Mouse (Mus musculus): Measurements from ENCODE around the gene Rtp4. TPM values are rescaled to one million over a fixed set of nuclear protein-coding genes. Genes with fewer than 3 reads are reported as not detected.

Rtp4 gene
- polyA plus RNA-seq, 1 experiment from 2014 or later = 4.6 TPM

DNA sequence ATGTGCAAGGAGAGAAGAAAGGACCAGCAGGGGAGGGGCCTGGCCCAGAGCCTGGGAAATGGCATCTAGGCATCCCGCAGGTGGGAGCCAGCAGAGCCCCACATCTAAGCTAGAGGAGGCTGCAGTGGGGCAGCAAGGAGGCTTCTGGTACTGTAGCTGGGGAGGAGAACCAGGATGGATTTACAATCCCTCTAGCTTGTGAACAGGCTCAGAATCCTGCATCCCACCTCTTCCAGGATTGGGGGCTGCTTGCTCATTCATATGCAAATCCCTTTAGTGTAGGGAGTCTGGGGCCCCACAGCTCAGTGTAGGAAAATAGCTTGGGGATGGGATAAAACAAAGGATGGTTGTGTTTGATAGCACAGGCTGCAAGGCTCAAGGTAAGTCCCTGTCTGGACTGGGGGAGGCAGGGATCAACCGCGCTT is 15.8 kb upstream of the Rtp4 start:
- Histone ChIP-seq H3K9me3 (ENCODE audit: control insufficient read depth, low read length) (no peaks in the 10 kb centered on the region), H3K9ac (no peak overlapping the region), H3K27ac (peak overlapping the region; percentile 72), H3K36me3 (replicated peaks; ENCODE audit: control insufficient read depth, insufficient read depth) (no peaks in the 10 kb centered on the region), H3K4me1 (replicated peaks; ENCODE audit: control insufficient read depth, insufficient read depth, low read length) (peaks cover 22% of the 10 kb centered on the region; the same call in 1 of the 2 replicates), H3K27me3 (ENCODE audit: control insufficient read depth, insufficient read depth, low read length) (no peaks in the 10 kb centered on the region), H3K4me3 (replicated peaks; ENCODE audit: low read length) (no peak overlapping the region), H3K4me2 (replicated peaks) (no peak overlapping the region)
- ATAC-seq (ENCODE audit: low FRiP score) (peak; percentile 86), DNase-seq (ENCODE audit: low spot score) (peak; percentile 50)
- WGBS = 17% methylated on average over 3 of the region's 3 CpGs

DNA sequence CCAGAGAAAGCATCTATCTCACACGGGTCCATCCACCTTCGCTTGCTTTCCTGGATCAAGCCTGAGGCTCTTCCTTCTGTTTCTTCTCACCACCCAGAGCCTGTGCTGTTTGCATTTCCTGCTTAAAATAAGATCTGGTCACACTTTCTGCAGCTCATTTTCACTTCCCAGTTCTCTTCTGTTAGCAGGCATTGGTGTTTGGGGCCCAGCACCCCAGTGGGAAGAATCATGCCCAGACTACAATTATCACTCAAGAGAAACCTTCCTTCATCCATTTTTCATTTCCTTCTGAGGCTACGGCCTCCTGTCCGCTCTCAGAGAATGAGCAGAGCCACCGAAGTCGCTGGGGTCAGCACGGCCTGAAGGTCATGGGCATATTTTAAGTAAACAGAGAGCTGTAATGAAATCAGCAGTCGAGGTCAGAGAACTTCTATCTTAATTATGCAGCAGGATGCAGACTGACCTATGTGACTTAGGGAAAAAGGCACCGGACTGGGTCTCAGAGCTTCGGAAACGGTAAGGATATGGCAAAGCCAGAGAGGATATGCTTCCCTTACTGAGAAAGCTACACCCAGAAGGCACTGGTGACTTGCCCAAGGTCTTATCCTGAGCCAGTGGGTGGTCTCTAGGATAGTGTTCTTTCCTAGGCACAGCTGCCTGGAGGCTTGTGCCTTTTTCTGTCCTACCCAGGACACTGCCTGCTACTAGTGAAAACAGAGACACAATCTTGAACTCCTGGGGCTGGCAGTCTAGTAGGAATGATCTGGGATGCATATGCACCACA is 14.0 kb upstream of the Rtp4 start:
- WGBS = 50% methylated on average over 11 of the region's 11 CpGs
- Histone ChIP-seq H3K27ac (peak overlapping the region; percentile 72; the same call in 1 of the 2 replicates), H3K4me1 (replicated peaks; ENCODE audit: control insufficient read depth, insufficient read depth, low read length) (peaks cover 22% of the 10 kb centered on the region; the same call in 1 of the 2 replicates), H3K9ac (no peak overlapping the region), H3K36me3 (replicated peaks; ENCODE audit: control insufficient read depth, insufficient read depth) (no peaks in the 10 kb centered on the region), H3K4me2 (replicated peaks) (no peak overlapping the region), H3K4me3 (replicated peaks; ENCODE audit: low read length) (no peak overlapping the region), H3K27me3 (ENCODE audit: control insufficient read depth, insufficient read depth, low read length) (no peaks in the 10 kb centered on the region), H3K9me3 (ENCODE audit: control insufficient read depth, low read length) (no peaks in the 10 kb centered on the region)
- DNase-seq (ENCODE audit: low spot score) (no peak), ATAC-seq (ENCODE audit: low FRiP score) (no peak)

DNA sequence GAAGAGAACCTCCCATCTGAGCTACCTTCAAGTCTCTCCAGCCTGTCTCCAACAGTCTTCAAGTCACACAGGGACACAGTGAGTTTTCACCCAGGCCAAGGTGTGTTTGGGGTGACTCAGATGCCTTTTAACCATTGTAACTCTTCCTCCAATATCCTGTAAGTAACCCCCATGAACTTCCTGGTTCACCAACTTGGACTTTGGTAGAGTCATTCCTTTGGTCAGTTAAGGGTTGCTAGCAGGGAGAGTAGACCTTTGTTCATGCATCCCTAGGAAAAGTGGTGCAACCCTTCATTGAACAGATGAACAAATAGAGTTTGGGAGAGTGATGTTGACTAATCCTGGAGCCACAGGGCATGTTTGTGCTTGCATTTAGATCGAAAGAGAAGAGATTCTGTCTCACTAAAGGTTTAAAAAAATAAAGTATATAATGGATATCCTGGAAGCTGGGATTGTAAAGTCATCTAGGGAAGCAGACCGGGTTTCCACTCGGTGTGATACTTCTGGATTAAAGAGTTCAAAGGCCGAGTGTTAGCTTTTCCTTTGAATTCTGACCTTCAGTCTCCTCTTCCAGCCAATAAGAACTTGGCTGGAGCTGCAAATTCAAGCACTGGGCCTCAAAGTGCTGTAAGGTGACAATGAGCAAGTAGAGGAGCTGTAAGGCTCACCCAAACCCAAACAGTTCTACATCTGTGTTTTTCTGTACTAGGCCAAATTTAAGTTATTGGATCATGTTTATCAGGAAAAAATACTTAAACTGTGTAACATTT is 8.7 kb upstream of the Rtp4 start:
- Histone ChIP-seq H3K4me2 (replicated peaks) (no peak overlapping the region), H3K27ac (no peak overlapping the region), H3K4me1 (replicated peaks; ENCODE audit: control insufficient read depth, insufficient read depth, low read length) (peaks cover 9% of the 10 kb centered on the region; the same call in 1 of the 2 replicates), H3K9ac (no peak overlapping the region), H3K36me3 (replicated peaks; ENCODE audit: control insufficient read depth, insufficient read depth) (peaks cover 8% of the 10 kb centered on the region; the same call in 1 of the 2 replicates), H3K9me3 (ENCODE audit: control insufficient read depth, low read length) (no peaks in the 10 kb centered on the region), H3K27me3 (ENCODE audit: control insufficient read depth, insufficient read depth, low read length) (no peaks in the 10 kb centered on the region), H3K4me3 (replicated peaks; ENCODE audit: low read length) (no peak overlapping the region)
- 80% methylated on average over 4 of the region's 4 CpGs for WGBS
- ATAC-seq (ENCODE audit: low FRiP score) = no peak
- no peak for DNase-seq (ENCODE audit: low spot score)

DNA sequence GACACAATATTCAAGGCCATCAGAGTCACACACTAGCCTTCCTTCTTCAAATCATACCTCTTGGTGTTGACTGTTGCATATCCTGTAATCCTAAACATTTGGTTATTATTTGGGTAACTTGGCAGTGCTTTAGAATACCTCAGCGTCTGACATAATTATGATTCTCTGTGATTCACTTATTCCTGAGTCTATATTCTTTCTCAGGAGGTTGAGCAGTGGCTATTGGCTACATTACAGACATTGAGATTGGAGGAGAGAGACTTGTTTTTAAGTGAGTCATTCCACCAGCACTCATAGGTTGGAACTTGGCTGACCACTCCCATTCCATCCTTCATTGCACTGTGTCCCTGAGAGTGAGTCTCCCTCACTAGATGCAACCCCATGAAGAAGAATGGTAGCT is 6.7 kb upstream of the Rtp4 start:
- DNase-seq (ENCODE audit: low spot score) = no peak
- ATAC-seq (ENCODE audit: low FRiP score) = no peak
- no peak overlapping the region for H3K4me2 ChIP-seq (replicated peaks)
- no peaks in the 10 kb centered on the region for H3K9me3 ChIP-seq (ENCODE audit: control insufficient read depth, low read length)
- peaks cover 26% of the 10 kb centered on the region for H3K4me1 ChIP-seq (replicated peaks; ENCODE audit: control insufficient read depth, insufficient read depth, low read length)
- WGBS = 95% methylated on average over 1 of the region's 1 CpGs
- H3K36me3 ChIP-seq (replicated peaks; ENCODE audit: control insufficient read depth, insufficient read depth) = peaks cover 8% of the 10 kb centered on the region; the same call in 1 of the 2 replicates
- H3K27me3 ChIP-seq (ENCODE audit: control insufficient read depth, insufficient read depth, low read length) = no peaks in the 10 kb centered on the region
- H3K27ac ChIP-seq = no peak overlapping the region
- no peak overlapping the region for H3K9ac ChIP-seq
- H3K4me3 ChIP-seq (replicated peaks; ENCODE audit: low read length) = no peak overlapping the region

DNA sequence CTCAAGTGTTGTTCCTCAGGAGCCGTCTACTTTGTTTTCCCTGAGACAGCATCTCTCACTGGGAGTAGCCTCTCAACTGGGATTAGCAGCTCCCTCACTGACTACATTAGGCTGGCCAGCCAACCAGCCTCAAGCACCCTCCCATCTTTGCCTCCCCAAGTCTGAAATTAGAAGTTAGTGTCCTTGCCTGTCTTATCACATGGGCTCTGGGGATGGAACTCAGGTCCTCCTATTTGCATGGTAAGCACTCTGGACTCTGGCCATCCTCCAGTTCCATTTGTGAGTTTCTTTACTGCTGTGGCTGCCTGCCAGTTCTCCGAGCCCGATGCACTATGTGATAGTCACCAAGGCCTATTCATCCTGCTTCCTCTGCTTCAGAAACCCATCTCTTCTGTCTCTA is 4.3 kb upstream of the Rtp4 start:
- H3K4me1 ChIP-seq (replicated peaks; ENCODE audit: control insufficient read depth, insufficient read depth, low read length) = peaks cover 43% of the 10 kb centered on the region
- no peak overlapping the region for H3K4me2 ChIP-seq (replicated peaks)
- WGBS = 53% methylated on average over 3 of the region's 3 CpGs
- H3K9ac ChIP-seq = no peak overlapping the region
- DNase-seq (ENCODE audit: low spot score) (peak; percentile 61), ATAC-seq (ENCODE audit: low FRiP score) (peak; percentile 33; the same call in 1 of the 2 replicates)
- no peak overlapping the region for H3K27ac ChIP-seq
- peaks cover 8% of the 10 kb centered on the region; the same call in 1 of the 2 replicates for H3K36me3 ChIP-seq (replicated peaks; ENCODE audit: control insufficient read depth, insufficient read depth)
- no peak overlapping the region for H3K4me3 ChIP-seq (replicated peaks; ENCODE audit: low read length)
- no peaks in the 10 kb centered on the region for H3K9me3 ChIP-seq (ENCODE audit: control insufficient read depth, low read length)
- no peaks in the 10 kb centered on the region for H3K27me3 ChIP-seq (ENCODE audit: control insufficient read depth, insufficient read depth, low read length)

DNA sequence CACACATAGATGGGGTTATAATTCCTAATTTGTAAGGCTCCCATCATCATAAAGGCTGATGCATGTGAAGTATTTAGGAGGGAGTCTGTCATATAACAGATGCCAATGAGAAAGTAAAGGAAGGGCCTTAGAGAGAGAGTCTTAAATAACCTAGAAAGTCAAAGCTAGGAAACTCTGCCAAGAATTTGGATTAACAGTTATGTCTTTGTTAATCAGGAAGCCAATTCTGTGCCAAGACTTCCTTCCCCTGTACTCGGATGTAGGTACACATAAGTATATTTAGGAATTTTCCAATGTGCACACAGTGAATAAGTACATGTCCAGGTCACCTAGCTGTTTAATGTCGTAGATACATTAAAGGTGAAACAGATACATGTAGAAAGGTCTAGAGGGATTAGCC is 3.5 kb upstream of the Rtp4 start:
- Histone ChIP-seq H3K36me3 (replicated peaks; ENCODE audit: control insufficient read depth, insufficient read depth) (peaks cover 8% of the 10 kb centered on the region; the same call in 1 of the 2 replicates), H3K4me1 (replicated peaks; ENCODE audit: control insufficient read depth, insufficient read depth, low read length) (peaks cover 51% of the 10 kb centered on the region), H3K27me3 (ENCODE audit: control insufficient read depth, insufficient read depth, low read length) (no peaks in the 10 kb centered on the region), H3K4me2 (replicated peaks) (no peak overlapping the region), H3K9ac (no peak overlapping the region), H3K9me3 (ENCODE audit: control insufficient read depth, low read length) (no peaks in the 10 kb centered on the region), H3K27ac (no peak overlapping the region), H3K4me3 (replicated peaks; ENCODE audit: low read length) (no peak overlapping the region)
- DNase-seq (ENCODE audit: low spot score) (no peak), ATAC-seq (ENCODE audit: low FRiP score) (no peak)
- 74% methylated on average over 2 of the region's 2 CpGs for WGBS

DNA sequence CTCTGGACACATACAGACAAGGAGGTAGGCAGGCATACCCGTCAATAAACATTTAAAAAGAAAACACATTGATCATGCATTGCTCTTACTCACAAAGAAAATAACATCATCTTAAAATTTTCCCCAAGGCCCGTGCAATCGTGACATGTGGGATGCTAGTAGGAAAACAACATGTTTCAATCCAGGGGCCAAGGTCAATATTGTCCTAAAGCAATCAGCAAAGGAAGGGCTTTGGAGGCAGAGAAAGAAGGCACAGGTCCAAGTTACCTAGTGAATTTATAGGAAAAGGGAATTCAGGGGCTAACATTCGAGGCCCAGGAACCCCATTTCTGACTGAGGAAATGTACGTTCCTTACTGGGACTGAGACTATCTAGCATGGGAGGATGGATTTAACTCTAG is 2.9 kb upstream of the Rtp4 start:
- Histone ChIP-seq H3K9me3 (ENCODE audit: control insufficient read depth, low read length) (no peaks in the 10 kb centered on the region), H3K27ac (peak overlapping the region; percentile 77; the same call in 1 of the 2 replicates), H3K4me1 (replicated peaks; ENCODE audit: control insufficient read depth, insufficient read depth, low read length) (peaks cover 53% of the 10 kb centered on the region), H3K36me3 (replicated peaks; ENCODE audit: control insufficient read depth, insufficient read depth) (peaks cover 8% of the 10 kb centered on the region; the same call in 1 of the 2 replicates), H3K9ac (no peak overlapping the region), H3K27me3 (ENCODE audit: control insufficient read depth, insufficient read depth, low read length) (no peaks in the 10 kb centered on the region), H3K4me3 (replicated peaks; ENCODE audit: low read length) (0 out of 2 replicates have a peak overlapping the region, but pooled peaks have one; percentile 12), H3K4me2 (replicated peaks) (peak overlapping the region; percentile 60)
- 84% methylated on average over 5 of the region's 5 CpGs for WGBS
- DNase-seq (ENCODE audit: low spot score) (no peak), ATAC-seq (ENCODE audit: low FRiP score) (no peak)

DNA sequence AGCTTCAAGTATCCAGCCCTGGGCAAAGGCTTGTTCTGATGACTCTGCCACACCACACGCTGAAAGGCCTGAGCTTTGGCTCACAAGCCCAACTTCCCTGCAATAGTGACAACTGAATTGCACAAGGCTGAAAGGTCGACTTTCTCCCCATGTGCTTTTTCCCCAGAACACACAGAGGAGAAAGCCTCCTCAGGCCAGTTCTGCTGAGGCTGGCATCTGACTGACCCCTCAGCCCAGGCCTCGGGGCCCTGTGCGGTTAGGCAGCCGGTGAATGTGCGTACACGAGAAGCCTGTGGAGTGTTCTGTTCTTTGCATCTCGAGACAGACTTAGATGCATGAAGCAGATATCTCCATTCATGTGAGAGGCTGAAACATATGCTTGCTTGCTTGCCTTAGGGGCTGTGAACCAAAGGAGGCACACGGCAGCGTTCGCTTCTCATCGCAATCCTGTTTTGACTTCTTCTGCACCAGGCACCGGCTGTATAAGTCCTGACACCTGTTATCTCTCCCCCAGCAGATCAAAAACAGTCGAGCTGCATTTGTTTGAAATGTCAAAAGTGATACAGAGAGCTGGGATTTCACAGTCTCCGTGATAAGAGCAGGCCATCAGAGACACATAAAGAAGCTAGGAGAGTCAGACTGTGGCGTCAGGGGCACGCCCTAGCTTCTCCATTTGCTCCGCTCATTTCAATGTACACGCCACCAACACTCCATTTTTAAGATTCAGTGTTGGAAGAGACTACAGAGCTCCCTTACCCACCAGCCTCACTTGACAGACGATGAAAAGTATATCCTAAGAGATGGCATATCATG is 2.1 kb upstream of the Rtp4 start:
- peaks cover 8% of the 10 kb centered on the region; the same call in 1 of the 2 replicates for H3K36me3 ChIP-seq (replicated peaks; ENCODE audit: control insufficient read depth, insufficient read depth)
- WGBS = 53% methylated on average over 20 of the region's 20 CpGs
- H3K4me1 ChIP-seq (replicated peaks; ENCODE audit: control insufficient read depth, insufficient read depth, low read length) = peaks cover 53% of the 10 kb centered on the region
- DNase-seq (ENCODE audit: low spot score) (no peak), ATAC-seq (ENCODE audit: low FRiP score) (peak; percentile 14; the same call in 1 of the 2 replicates)
- peak overlapping the region; percentile 77 for H3K27ac ChIP-seq
- peak overlapping the region; percentile 12 for H3K4me3 ChIP-seq (replicated peaks; ENCODE audit: low read length)
- H3K27me3 ChIP-seq (ENCODE audit: control insufficient read depth, insufficient read depth, low read length) = no peaks in the 10 kb centered on the region
- peak overlapping the region; percentile 36 for H3K9ac ChIP-seq
- H3K9me3 ChIP-seq (ENCODE audit: control insufficient read depth, low read length) = no peaks in the 10 kb centered on the region
- peak overlapping the region; percentile 60 for H3K4me2 ChIP-seq (replicated peaks)

Data from hindbrain, embryonic 14.5 days (tissue).